Comparison of ENCODE assay signal across 26 mouse cellular contexts in the genomic region with DNA sequence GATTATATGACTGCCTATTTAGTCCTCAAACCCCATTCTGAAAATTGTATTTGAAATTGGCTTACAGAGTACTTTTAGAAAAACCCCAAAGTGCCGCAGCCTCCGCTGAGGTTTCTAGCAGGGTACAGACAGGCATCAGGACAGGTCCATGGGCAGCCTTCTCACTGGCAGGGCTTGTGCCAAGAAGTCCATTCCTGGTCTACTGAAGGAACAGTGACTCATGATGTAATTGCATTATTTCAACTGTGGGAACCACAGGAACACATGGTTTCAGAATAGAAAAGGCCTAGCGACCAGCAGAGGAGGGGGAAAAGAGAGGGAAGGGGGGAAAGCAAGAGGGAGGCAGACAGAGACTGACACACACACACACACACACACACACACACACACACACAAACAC.
DNase-seq lines count a peak whose midpoint lies in the region; ATAC-seq and TF ChIP-seq lines count a peak whose summit lies in the region.
"Had no signal": no experiment of that assay in that cellular context is flagged by ENCODE, and none has a peak within 500 bp of the region (broad histone marks: within the 10 kb centered on the region; RNA-seq: fewer than 3 reads in every experiment).

No protein-coding gene starts in this region.

- no peak for TF ChIP-seq CTCF in forebrain, postnatal 0 days (IDR thresholded peaks at IDR 0.05; ENCODE audit: low read depth)

- no peak overlapping the region for H3K27ac ChIP-seq in forebrain, postnatal 0 days (ENCODE audit: low read depth, low read length)
- H3K27ac ChIP-seq in forebrain, embryonic 13.5 days, result no peak overlapping the region
- H3K27ac ChIP-seq: embryonic facial prominence, embryonic 13.5 days; hindbrain, postnatal 0 days; limb, embryonic 12.5 days; stomach, embryonic 15.5 days had no signal

- no peaks in the 10 kb centered on the region for H3K4me1 ChIP-seq in forebrain, postnatal 0 days (ENCODE audit: insufficient read depth)
- peaks cover 8% of the 10 kb centered on the region for H3K4me1 ChIP-seq in forebrain, embryonic 13.5 days
- H3K4me1 ChIP-seq: embryonic facial prominence, embryonic 13.5 days; heart, embryonic 12.5 days; limb, embryonic 12.5 days; stomach, embryonic 15.5 days had no signal

- ATAC-seq in cerebellum, adult (ENCODE audit: insufficient number of reproducible peaks, low FRiP score, low TSS enrichment), result no peak
- ATAC-seq in forebrain, postnatal 0 days, result peak; percentile 14; the same call in 1 of the 2 replicates
- no peak for ATAC-seq in forebrain, embryonic 13.5 days
- ATAC-seq in CD4-positive, CD25-positive, alpha-beta regulatory T cell, adult 4 months, result no peak
- ATAC-seq in erythroid progenitor cell, adult 5-6 weeks (replicated peaks; ENCODE audit: low FRiP score, poor library complexity, severe bottlenecking), result no peak
- ATAC-seq: hindbrain, postnatal 0 days; intestine, embryonic 16.5 days; liver, postnatal 0 days had no signal

- 55% methylated on average over 3 of the region's 3 CpGs for WGBS in forebrain, postnatal 0 days
- WGBS in forebrain, embryonic 13.5 days, result 73% methylated on average over 3 of the region's 3 CpGs

- no peak overlapping the region for H3K4me3 ChIP-seq in forebrain, postnatal 0 days (ENCODE audit: low read depth, low read length)
- H3K4me3 ChIP-seq in forebrain, embryonic 13.5 days, result no peak overlapping the region
- H3K4me3 ChIP-seq: embryonic facial prominence, embryonic 13.5 days; heart, embryonic 12.5 days; limb, embryonic 12.5 days; stomach, embryonic 15.5 days had no signal

- no peak overlapping the region for H3K9ac ChIP-seq in forebrain, postnatal 0 days
- H3K9ac ChIP-seq in forebrain, embryonic 13.5 days, result no peak overlapping the region
- H3K9ac ChIP-seq: embryonic facial prominence, embryonic 13.5 days; heart, embryonic 12.5 days; limb, embryonic 12.5 days; liver, postnatal 0 days; stomach, embryonic 15.5 days had no signal

- no peak overlapping the region for H3K4me2 ChIP-seq in forebrain, postnatal 0 days (ENCODE audit: low read depth)
- no peak overlapping the region for H3K4me2 ChIP-seq in forebrain, embryonic 13.5 days
- H3K4me2 ChIP-seq: embryonic facial prominence, embryonic 13.5 days; heart, embryonic 12.5 days; limb, embryonic 12.5 days; liver, embryonic 11.5 days; midbrain, embryonic 11.5 days; stomach, embryonic 15.5 days had no signal

- H3K36me3 ChIP-seq in forebrain, postnatal 0 days (ENCODE audit: insufficient read depth), result no peaks in the 10 kb centered on the region
- H3K36me3 ChIP-seq in forebrain, embryonic 13.5 days (ENCODE audit: poor library complexity, severe bottlenecking), result no peaks in the 10 kb centered on the region
- H3K36me3 ChIP-seq: embryonic facial prominence, embryonic 13.5 days; G1E; heart, embryonic 12.5 days; limb, embryonic 12.5 days; stomach, embryonic 15.5 days had no signal

- H3K27me3 ChIP-seq in forebrain, postnatal 0 days (ENCODE audit: insufficient read depth, low read length), result no peaks in the 10 kb centered on the region
- no peaks in the 10 kb centered on the region for H3K27me3 ChIP-seq in forebrain, embryonic 13.5 days
- H3K27me3 ChIP-seq: CH12.LX; embryonic facial prominence, embryonic 13.5 days; heart, embryonic 12.5 days; limb, embryonic 12.5 days; stomach, embryonic 15.5 days had no signal

- no peaks in the 10 kb centered on the region for H3K9me3 ChIP-seq in forebrain, postnatal 0 days (ENCODE audit: low read length)
- no peaks in the 10 kb centered on the region for H3K9me3 ChIP-seq in forebrain, embryonic 13.5 days (replicated peaks)
- H3K9me3 ChIP-seq: embryonic facial prominence, embryonic 13.5 days; heart, embryonic 12.5 days; limb, embryonic 12.5 days; stomach, embryonic 15.5 days had no signal

- DNase-seq in cerebellum, postnatal 10 days, result peak; percentile 21 to 23
- DNase-seq in forebrain, postnatal 0 days, result no peak
- DNase-seq in brain, adult 2 months (ENCODE audit: low read depth, low spot score), result peak; percentile 25
- DNase-seq: cerebellum, adult 8-10 months; gastrocnemius, postnatal 14 days; heart, adult 18-20 months; heart, postnatal 10 days; kidney, postnatal 25 days; layer of hippocampus, postnatal 36 days; liver, postnatal 0 days; lung, postnatal 10 days; thymus, postnatal 4 days had no signal
